Mouse (Mus musculus): ENCODE results near the gene Reg1. TPM values are rescaled to one million over a fixed set of nuclear protein-coding genes. Genes with fewer than 3 reads are reported as not detected.
"Not testable (repeated sequence)": the region's sequence is repeated elsewhere in the genome, so short reads cannot be mapped to it uniquely, and the experiment has no call there.

The Reg1 gene
- 30.8 and 4,882 TPM in 2 replicates for polyA plus RNA-seq (2012; rRNA removed)

- not testable (repeated sequence) for H3K4me1 ChIP-seq (ENCODE audit: control insufficient read depth, insufficient read depth, insufficient read length, low read length); H3K27me3 ChIP-seq (ENCODE audit: control insufficient read depth, insufficient read depth, low read length); H3K36me3 ChIP-seq (ENCODE audit: control insufficient read depth, insufficient read depth, low read length); H3K4me3 ChIP-seq (ENCODE audit: low read depth, low read length); H3K27ac ChIP-seq (ENCODE audit: insufficient read depth, low read depth, low read length)
Measured at GRCm38 (mm10) chr6:78422411-78422810, at the start of gene Reg1. Gene Reg1, plus strand, starts transcription at chr6:78422711.

GRCm38 (mm10) chr6:78378765-78379164 is 43.7 kb upstream of the Reg1 start, which contains the start of gene Reg3d:
Gene Reg3d, minus strand, starts transcription at chr6:78378865.
- no peak for TF ChIP-seq CTCF (IDR thresholded peaks at IDR 0.05; ENCODE audit: extremely low read depth, insufficient read length, insufficient replicate concordance, low read depth, low read length)
- no peak for TF ChIP-seq POLR2A (IDR thresholded peaks at IDR 0.05; ENCODE audit: low read depth, low read length)
- no peaks in the 10 kb centered on the region for H3K36me3 ChIP-seq (ENCODE audit: control insufficient read depth, insufficient read depth, low read length)
- no peak within 1 kb of the TSS for H3K27ac ChIP-seq (ENCODE audit: insufficient read depth, low read depth, low read length)
- 70% methylated on average over 2 of the region's 2 CpGs for WGBS
- H3K4me3 ChIP-seq (ENCODE audit: low read depth, low read length) = no peak within 1 kb of the TSS
- no peaks in the 10 kb centered on the region for H3K27me3 ChIP-seq (ENCODE audit: control insufficient read depth, insufficient read depth, low read length)
- peaks cover 13% of the 10 kb centered on the region; the same call in 1 of the 2 replicates for H3K4me1 ChIP-seq (ENCODE audit: control insufficient read depth, insufficient read depth, insufficient read length, low read length)

GRCm38 (mm10) chr6:78380409-78380808 is 42.1 kb upstream of the Reg1 start, which contains the start of gene Reg3a:
Gene Reg3a, plus strand, starts transcription at chr6:78380709.
- Histone ChIP-seq H3K4me1 (ENCODE audit: control insufficient read depth, insufficient read depth, insufficient read length, low read length) (peaks cover 12% of the 10 kb centered on the region; the same call in 1 of the 2 replicates), H3K27me3 (ENCODE audit: control insufficient read depth, insufficient read depth, low read length) (no peaks in the 10 kb centered on the region), H3K27ac (ENCODE audit: insufficient read depth, low read depth, low read length) (no peak within 1 kb of the TSS), H3K4me3 (ENCODE audit: low read depth, low read length) (no peak within 1 kb of the TSS), H3K36me3 (ENCODE audit: control insufficient read depth, insufficient read depth, low read length) (no peaks in the 10 kb centered on the region)
- TF ChIP-seq CTCF (IDR thresholded peaks at IDR 0.05; ENCODE audit: extremely low read depth, insufficient read length, insufficient replicate concordance, low read depth, low read length) = no peak
- TF ChIP-seq POLR2A (IDR thresholded peaks at IDR 0.05; ENCODE audit: low read depth, low read length) = no peak

- 60% methylated on average over 3 of the region's 3 CpGs for WGBS
- no peak overlapping the region for H3K4me3 ChIP-seq (ENCODE audit: low read depth, low read length)
- no peaks in the 10 kb centered on the region for H3K36me3 ChIP-seq (ENCODE audit: control insufficient read depth, insufficient read depth, low read length)
- no peak overlapping the region for H3K27ac ChIP-seq (ENCODE audit: insufficient read depth, low read depth, low read length)
- peaks cover 13% of the 10 kb centered on the region; the same call in 1 of the 2 replicates for H3K4me1 ChIP-seq (ENCODE audit: control insufficient read depth, insufficient read depth, insufficient read length, low read length)
- H3K27me3 ChIP-seq (ENCODE audit: control insufficient read depth, insufficient read depth, low read length) = no peaks in the 10 kb centered on the region
- TF ChIP-seq CTCF (IDR thresholded peaks at IDR 0.05; ENCODE audit: extremely low read depth, insufficient read length, insufficient replicate concordance, low read depth, low read length) (no peak), POLR2A (IDR thresholded peaks at IDR 0.05; ENCODE audit: low read depth, low read length) (no peak)
Measured at GRCm38 (mm10) chr6:78385609-78386008, 36.9 kb upstream of the Reg1 start.

- H3K27me3 ChIP-seq (ENCODE audit: control insufficient read depth, insufficient read depth, low read length); H3K4me3 ChIP-seq (ENCODE audit: low read depth, low read length); H3K36me3 ChIP-seq (ENCODE audit: control insufficient read depth, insufficient read depth, low read length); H3K4me1 ChIP-seq (ENCODE audit: control insufficient read depth, insufficient read depth, insufficient read length, low read length); H3K27ac ChIP-seq (ENCODE audit: insufficient read depth, low read depth, low read length): not testable (repeated sequence)
- WGBS = 99% methylated on average over 5 of the region's 17 CpGs
Measured at GRCm38 (mm10) chr6:78395323-78395722, 27.2 kb upstream of the Reg1 start, which contains the start of gene Reg2. Gene Reg2, plus strand, starts transcription at chr6:78395623.

- whole genome bisulfite sequencing = 21% methylated on average over 3 of the region's 3 CpGs
- H3K4me3 ChIP-seq (ENCODE audit: low read depth, low read length) = no peak overlapping the region
- no peak for TF ChIP-seq CTCF (IDR thresholded peaks at IDR 0.05; ENCODE audit: extremely low read depth, insufficient read length, insufficient replicate concordance, low read depth, low read length)
- TF ChIP-seq POLR2A (IDR thresholded peaks at IDR 0.05; ENCODE audit: low read depth, low read length) = no peak
- H3K36me3 ChIP-seq (ENCODE audit: control insufficient read depth, insufficient read depth, low read length) = no peaks in the 10 kb centered on the region
- no peaks in the 10 kb centered on the region for H3K27me3 ChIP-seq (ENCODE audit: control insufficient read depth, insufficient read depth, low read length)
- peaks cover 6% of the 10 kb centered on the region; the same call in 1 of the 2 replicates for H3K4me1 ChIP-seq (ENCODE audit: control insufficient read depth, insufficient read depth, insufficient read length, low read length)
- H3K27ac ChIP-seq (ENCODE audit: insufficient read depth, low read depth, low read length) = no peak overlapping the region
Measured at GRCm38 (mm10) chr6:78425497-78425896, 3.0 kb downstream of the Reg1 start.

GRCm38 (mm10) chr6:78447202-78447601 is 24.7 kb downstream of the Reg1 start:
- H3K4me3 ChIP-seq (ENCODE audit: low read depth, low read length) = no peak overlapping the region
- peaks cover 3% of the 10 kb centered on the region; the same call in 1 of the 2 replicates for H3K4me1 ChIP-seq (ENCODE audit: control insufficient read depth, insufficient read depth, insufficient read length, low read length)
- no peaks in the 10 kb centered on the region for H3K27me3 ChIP-seq (ENCODE audit: control insufficient read depth, insufficient read depth, low read length)
- H3K27ac ChIP-seq (ENCODE audit: insufficient read depth, low read depth, low read length) = no peak overlapping the region
- WGBS = 4% methylated on average over 1 of the region's 1 CpGs
- TF ChIP-seq POLR2A (IDR thresholded peaks at IDR 0.05; ENCODE audit: low read depth, low read length) (no peak), CTCF (IDR thresholded peaks at IDR 0.05; ENCODE audit: extremely low read depth, insufficient read length, insufficient replicate concordance, low read depth, low read length) (no peak)
- peaks cover 3% of the 10 kb centered on the region; the same call in 1 of the 2 replicates for H3K36me3 ChIP-seq (ENCODE audit: control insufficient read depth, insufficient read depth, low read length)

- Histone ChIP-seq H3K4me1 (ENCODE audit: control insufficient read depth, insufficient read depth, insufficient read length, low read length) (peaks cover 3% of the 10 kb centered on the region; the same call in 1 of the 2 replicates), H3K27ac (ENCODE audit: insufficient read depth, low read depth, low read length) (0 out of 2 replicates have a peak overlapping the region, but pooled peaks have one; percentile 29), H3K27me3 (ENCODE audit: control insufficient read depth, insufficient read depth, low read length) (no peaks in the 10 kb centered on the region), H3K36me3 (ENCODE audit: control insufficient read depth, insufficient read depth, low read length) (peaks cover 3% of the 10 kb centered on the region; the same call in 1 of the 2 replicates), H3K4me3 (ENCODE audit: low read depth, low read length) (no peak overlapping the region)
- TF ChIP-seq POLR2A (IDR thresholded peaks at IDR 0.05; ENCODE audit: low read depth, low read length) (no peak), CTCF (IDR thresholded peaks at IDR 0.05; ENCODE audit: extremely low read depth, insufficient read length, insufficient replicate concordance, low read depth, low read length) (no peak)
Measured at GRCm38 (mm10) chr6:78448409-78448808, 25.9 kb downstream of the Reg1 start.
